Mouse (Mus musculus) neural tube, embryonic 13.5 days (tissue): ENCODE measurements around the gene Eml1. TPM values are rescaled to one million over a fixed set of nuclear protein-coding genes. Genes with fewer than 3 reads are reported as not detected.

Experiments
- ATAC-seq: fragments of 200-750 bp; cut with Nextera tagmentation; 2 replicates; pipeline ENCODE4 v1.8.0; 2017; ENCODE audit warnings: low read depth, mild to moderate bottlenecking, moderate TSS enrichment, moderate library complexity
- H3K27ac ChIP-seq: fragments of 300-500 bp; sonication (generic); replicated peaks from 2 replicates; pipeline ENCODE4 v1.5.1; 2015; ENCODE audit warnings: moderate library complexity, mild to moderate bottlenecking, inconsistent platforms
- H3K27me3 ChIP-seq: fragments of 300-500 bp; sonication (generic); 2 replicates; pipeline ENCODE4 v1.6.1; 2015; ENCODE audit warnings: mild to moderate bottlenecking, inconsistent platforms
- H3K36me3 ChIP-seq: fragments of 300-500 bp; sonication (generic); 2 replicates; pipeline ENCODE4 v1.6.1; 2015; ENCODE audit warnings: mild to moderate bottlenecking, inconsistent platforms
- H3K4me1 ChIP-seq: fragments of 300-500 bp; sonication (generic); replicated peaks from 2 replicates; pipeline ENCODE4 v1.6.1; 2015; ENCODE audit warnings: inconsistent platforms
- H3K4me2 ChIP-seq: fragments of 300-500 bp; sonication (generic); 2 replicates; pipeline ENCODE4 v1.6.1; 2015; ENCODE audit warnings: inconsistent platforms, mild to moderate bottlenecking, moderate library complexity
- H3K4me3 ChIP-seq: fragments of 300-500 bp; sonication (generic); 2 replicates; pipeline ENCODE4 v1.5.1; 2015; ENCODE audit warnings: mild to moderate bottlenecking, inconsistent platforms
- H3K9ac ChIP-seq: fragments of 300-500 bp; sonication (generic); 2 replicates; pipeline ENCODE4 v1.6.1; 2015; ENCODE audit warnings: moderate library complexity, mild to moderate bottlenecking, inconsistent platforms
- H3K9me3 ChIP-seq: fragments of 300-500 bp; sonication (generic); 2 replicates; pipeline ENCODE4 v1.6.1; 2016; ENCODE audit warnings: inconsistent platforms
- WGBS: fragments of 180-500 bp; shearing (Covaris S2); methylation state at CpG from one replicate; pipeline ENCODE4 v1.1.7; 2015; 5-methylcytosine and 5-hydroxymethylcytosine counted together
- polyA plus RNA-seq: library from polyadenylated mRNA; unstranded; fragments of >200 nt; fragmentation: Nextera tagmentation; extraction: Ambion mirVana; gene quantifications from 2 replicates; pipeline ENCODE4 v1.2.1, GENCODE M21; 2015

Gene Eml1
- polyA plus RNA-seq, 1 experiment from 2014 or later, result 91.4 TPM

GRCm38 (mm10) chr12:108433030-108433429 lies 62.3 kb downstream of the Eml1 start:
- no peaks in the 10 kb centered on the region for H3K27me3 ChIP-seq
- no peak overlapping the region for H3K4me3 ChIP-seq
- H3K27ac ChIP-seq, result peak overlapping the region; percentile 61
- 0 out of 2 replicates have a peak overlapping the region, but pooled peaks have one; percentile 14 for H3K4me2 ChIP-seq
- H3K9me3 ChIP-seq, result no peaks in the 10 kb centered on the region
- 61% methylated on average over 16 of the region's 16 CpGs for WGBS
- ATAC-seq, result no peak
- H3K9ac ChIP-seq, result peak overlapping the region; percentile 49; the same call in 1 of the 2 replicates
- H3K36me3 ChIP-seq, result no peaks in the 10 kb centered on the region
- H3K4me1 ChIP-seq, result peaks cover 72% of the 10 kb centered on the region

GRCm38 (mm10) chr12:108433498-108433897 lies 62.7 kb downstream of the Eml1 start:
- Histone ChIP-seq H3K27ac (peak overlapping the region; percentile 61), H3K4me3 (no peak overlapping the region), H3K4me1 (peaks cover 73% of the 10 kb centered on the region), H3K9me3 (no peaks in the 10 kb centered on the region), H3K27me3 (no peaks in the 10 kb centered on the region), H3K4me2 (no peak overlapping the region), H3K9ac (no peak overlapping the region), H3K36me3 (no peaks in the 10 kb centered on the region)
- ATAC-seq, result no peak
- 57% methylated on average over 10 of the region's 10 CpGs for WGBS

GRCm38 (mm10) chr12:108435444-108436015 lies 64.8 kb downstream of the Eml1 start:
- Histone ChIP-seq H3K4me3 (no peak overlapping the region), H3K9ac (0 out of 2 replicates have a peak overlapping the region, but pooled peaks have one; percentile 4), H3K27ac (peak overlapping the region; percentile 59; the same call in 1 of the 2 replicates), H3K27me3 (no peaks in the 10 kb centered on the region), H3K4me2 (no peak overlapping the region), H3K36me3 (no peaks in the 10 kb centered on the region), H3K9me3 (no peaks in the 10 kb centered on the region), H3K4me1 (peaks cover 75% of the 10 kb centered on the region)
- 75% methylated on average over 12 of the region's 12 CpGs for WGBS
- no peak for ATAC-seq

- 58% methylated on average over 24 of the region's 24 CpGs for WGBS
Observed at GRCm38 (mm10) chr12:108436029-108436923, 65.5 kb downstream of the Eml1 start.

GRCm38 (mm10) chr12:108437446-108437845 lies 66.7 kb downstream of the Eml1 start:
- Histone ChIP-seq H3K27me3 (no peaks in the 10 kb centered on the region), H3K36me3 (no peaks in the 10 kb centered on the region), H3K4me3 (no peak overlapping the region), H3K4me2 (no peak overlapping the region), H3K9me3 (no peaks in the 10 kb centered on the region), H3K9ac (no peak overlapping the region), H3K27ac (no peak overlapping the region), H3K4me1 (peaks cover 56% of the 10 kb centered on the region)
- 89% methylated on average over 13 of the region's 13 CpGs for WGBS
- no peak for ATAC-seq

More at GRCm38 (mm10) chr12:108436029-108436923, 65.5 kb downstream of the Eml1 start:
- H3K4me2 ChIP-seq, result no peak overlapping the region
- no peak overlapping the region for H3K9ac ChIP-seq
- peak overlapping the region; percentile 59; the same call in 1 of the 2 replicates for H3K27ac ChIP-seq
- no peak overlapping the region for H3K4me3 ChIP-seq
- H3K27me3 ChIP-seq, result no peaks in the 10 kb centered on the region
- no peaks in the 10 kb centered on the region for H3K9me3 ChIP-seq
- H3K36me3 ChIP-seq, result no peaks in the 10 kb centered on the region
- no peak for ATAC-seq
- H3K4me1 ChIP-seq, result peaks cover 67% of the 10 kb centered on the region

- Histone ChIP-seq H3K27me3 (no peaks in the 10 kb centered on the region), H3K27ac (peak overlapping the region; percentile 77), H3K9ac (0 out of 2 replicates have a peak overlapping the region, but pooled peaks have one; percentile 47), H3K4me2 (peak overlapping the region; percentile 34), H3K4me3 (no peak overlapping the region), H3K9me3 (no peaks in the 10 kb centered on the region), H3K4me1 (peaks cover 38% of the 10 kb centered on the region), H3K36me3 (no peaks in the 10 kb centered on the region)
- WGBS, result under 1% methylated on average over 10 of the region's 10 CpGs
- 0 out of 2 replicates have a peak, but pooled peaks have one; percentile 40 for ATAC-seq
Observed at GRCm38 (mm10) chr12:108443271-108443670, 72.5 kb downstream of the Eml1 start.

- peak; percentile 12; the same call in 1 of the 2 replicates for ATAC-seq
- 0 out of 2 replicates have a peak overlapping the region, but pooled peaks have one; percentile 47 for H3K9ac ChIP-seq
- WGBS, result 24% methylated on average over 5 of the region's 5 CpGs
- no peak overlapping the region for H3K4me3 ChIP-seq
- H3K27ac ChIP-seq, result peak overlapping the region; percentile 77
- H3K9me3 ChIP-seq, result no peaks in the 10 kb centered on the region
- peaks cover 38% of the 10 kb centered on the region for H3K4me1 ChIP-seq
- H3K4me2 ChIP-seq, result peak overlapping the region; percentile 34
- H3K36me3 ChIP-seq, result no peaks in the 10 kb centered on the region
- H3K27me3 ChIP-seq, result no peaks in the 10 kb centered on the region
Observed at GRCm38 (mm10) chr12:108443708-108444107, 73.0 kb downstream of the Eml1 start.

GRCm38 (mm10) chr12:108444166-108445115 lies 73.7 kb downstream of the Eml1 start:
- Histone ChIP-seq H3K9ac (0 out of 2 replicates have a peak overlapping the region, but pooled peaks have one; percentile 12), H3K27ac (peak overlapping the region; percentile 77), H3K4me2 (no peak overlapping the region), H3K27me3 (no peaks in the 10 kb centered on the region), H3K4me1 (peaks cover 44% of the 10 kb centered on the region), H3K36me3 (no peaks in the 10 kb centered on the region), H3K4me3 (no peak overlapping the region), H3K9me3 (no peaks in the 10 kb centered on the region)
- 24% methylated on average over 11 of the region's 11 CpGs for WGBS
- peak; percentile 78 for ATAC-seq

- peaks cover 60% of the 10 kb centered on the region for H3K4me1 ChIP-seq
- H3K36me3 ChIP-seq, result no peaks in the 10 kb centered on the region
- no peak overlapping the region for H3K4me3 ChIP-seq
- H3K27me3 ChIP-seq, result no peaks in the 10 kb centered on the region
- no peak overlapping the region for H3K9ac ChIP-seq
- 80% methylated on average over 2 of the region's 2 CpGs for WGBS
- H3K9me3 ChIP-seq, result no peaks in the 10 kb centered on the region
- no peak overlapping the region for H3K4me2 ChIP-seq
- no peak overlapping the region for H3K27ac ChIP-seq
- no peak for ATAC-seq
Observed at GRCm38 (mm10) chr12:108446721-108447120, 76.0 kb downstream of the Eml1 start.

- Histone ChIP-seq H3K4me1 (peaks cover 63% of the 10 kb centered on the region), H3K27me3 (no peaks in the 10 kb centered on the region), H3K27ac (no peak overlapping the region), H3K4me2 (no peak overlapping the region), H3K9ac (no peak overlapping the region), H3K4me3 (no peak overlapping the region), H3K9me3 (no peaks in the 10 kb centered on the region), H3K36me3 (no peaks in the 10 kb centered on the region)
- WGBS, result 91% methylated on average over 7 of the region's 7 CpGs
- no peak for ATAC-seq
Observed at GRCm38 (mm10) chr12:108448396-108448795, 77.6 kb downstream of the Eml1 start.

GRCm38 (mm10) chr12:108449935-108450334 lies 79.2 kb downstream of the Eml1 start:
- Histone ChIP-seq H3K27ac (0 out of 2 replicates have a peak overlapping the region, but pooled peaks have one; percentile 38), H3K4me2 (no peak overlapping the region), H3K9me3 (no peaks in the 10 kb centered on the region), H3K36me3 (no peaks in the 10 kb centered on the region), H3K9ac (no peak overlapping the region), H3K4me1 (peaks cover 52% of the 10 kb centered on the region), H3K4me3 (no peak overlapping the region), H3K27me3 (no peaks in the 10 kb centered on the region)
- no peak for ATAC-seq
- 73% methylated on average over 11 of the region's 11 CpGs for WGBS
